Mouse (Mus musculus) small intestine, adult 2 months (tissue): ENCODE measurements around the gene 1700025G04Rik.

ENCODE experiments used
- CTCF ChIP-seq: fragments of 200-500 bp; IDR thresholded peaks from 2 replicates; pipeline ENCODE4 v1.5.1; 2012; ENCODE audit warnings: low read depth, mild to moderate bottlenecking, control low read depth, inconsistent platforms, low read length, moderate library complexity, mixed read lengths; ENCODE audit not compliant: insufficient replicate concordance, insufficient read length; ENCODE audit errors: extremely low read depth
- POLR2A ChIP-seq: fragments of 200-500 bp; IDR thresholded peaks from 2 replicates; pipeline ENCODE4 v1.6.1; 2012; ENCODE audit warnings: low read depth, mild to moderate bottlenecking, control low read depth, inconsistent platforms, low read length, moderate library complexity

DNA sequence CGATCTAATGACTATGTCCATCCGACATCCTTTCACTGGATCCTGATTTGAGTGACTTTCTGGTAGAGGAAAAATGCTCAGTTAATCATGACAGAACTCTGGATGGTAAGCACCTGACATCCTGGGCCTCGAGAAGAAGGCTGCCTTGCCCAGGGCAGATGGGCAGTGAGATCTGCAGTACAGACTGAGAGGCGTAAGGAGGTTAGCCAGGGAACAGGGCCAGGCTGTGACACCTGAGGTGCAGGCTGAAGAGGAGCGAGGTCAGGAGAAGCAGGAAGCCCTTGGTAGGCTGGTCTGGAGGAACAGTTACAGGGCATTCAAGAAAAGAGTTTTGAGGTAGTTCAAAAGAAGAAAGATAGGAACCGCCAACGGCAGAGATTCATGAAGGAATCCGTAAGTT lies 101.9 kb downstream of the 1700025G04Rik start:
- TF ChIP-seq POLR2A = no peak
- no peak for TF ChIP-seq CTCF
